Mouse (Mus musculus): ENCODE measurements around the gene Fam83f. TPM values are rescaled to one million over a fixed set of nuclear protein-coding genes. Genes with fewer than 3 reads are reported as not detected.

Gene Fam83f
- polyA plus RNA-seq (2016; fragmentation: Nextera tagmentation; extraction: Ambion mirVana), result 0.08 and 0.20 TPM in 2 replicates

- Histone ChIP-seq H3K4me1 (replicated peaks) (peaks cover 13% of the 10 kb centered on the region), H3K9ac (peak within 1 kb of the TSS; percentile 62), H3K4me3 (peak within 1 kb of the TSS; percentile 53), H3K9me3 (replicated peaks) (no peaks in the 10 kb centered on the region), H3K27ac (ENCODE audit: poor library complexity, severe bottlenecking) (no peak within 1 kb of the TSS), H3K27me3 (replicated peaks) (peaks cover 53% of the 10 kb centered on the region), H3K4me2 (peak within 1 kb of the TSS; percentile 89), H3K36me3 (no peaks in the 10 kb centered on the region)
- peak; percentile 53 for ATAC-seq (ENCODE audit: insufficient number of reproducible peaks, low FRiP score)
- WGBS, result 6% methylated on average over 85 of the region's 85 CpGs
Observed at GRCm38 (mm10) chr15:80671295-80672252, at the start of gene Fam83f. TSS of gene Fam83f (plus strand) at chr15:80671847.

GRCm38 (mm10) chr15:80623171-80623837 lies 48.3 kb upstream of the Fam83f start:
- H3K4me3 ChIP-seq, result peak overlapping the region; percentile 31
- H3K9ac ChIP-seq, result peak overlapping the region; percentile 42
- peak; percentile 91 for ATAC-seq (ENCODE audit: insufficient number of reproducible peaks, low FRiP score)
- 0 out of 2 replicates have a peak, but pooled peaks cover 7% of the 10 kb centered on the region for H3K27me3 ChIP-seq (replicated peaks)
- H3K36me3 ChIP-seq, result no peaks in the 10 kb centered on the region
- 26% methylated on average over 8 of the region's 8 CpGs for WGBS
- H3K4me2 ChIP-seq, result peak overlapping the region; percentile 41
- peak overlapping the region; percentile 82 for H3K27ac ChIP-seq (ENCODE audit: poor library complexity, severe bottlenecking)
- no peaks in the 10 kb centered on the region for H3K9me3 ChIP-seq (replicated peaks)
- H3K4me1 ChIP-seq (replicated peaks), result peaks cover 31% of the 10 kb centered on the region

- H3K36me3 ChIP-seq, result no peaks in the 10 kb centered on the region
- no peak overlapping the region for H3K27ac ChIP-seq (ENCODE audit: poor library complexity, severe bottlenecking)
- 0 out of 2 replicates have a peak, but pooled peaks cover 7% of the 10 kb centered on the region for H3K27me3 ChIP-seq (replicated peaks)
- no peak for ATAC-seq (ENCODE audit: insufficient number of reproducible peaks, low FRiP score)
- no peak overlapping the region for H3K9ac ChIP-seq
- 0 out of 2 replicates have a peak overlapping the region, but pooled peaks have one; percentile 3 for H3K4me3 ChIP-seq
- 65% methylated on average over 6 of the region's 6 CpGs for WGBS
- peak overlapping the region; percentile 46 for H3K4me2 ChIP-seq
- H3K9me3 ChIP-seq (replicated peaks), result no peaks in the 10 kb centered on the region
- H3K4me1 ChIP-seq (replicated peaks), result peaks cover 42% of the 10 kb centered on the region
Observed at GRCm38 (mm10) chr15:80626472-80626871, 45.2 kb upstream of the Fam83f start.

- Histone ChIP-seq H3K4me3 (no peak overlapping the region), H3K27me3 (replicated peaks) (peaks cover 21% of the 10 kb centered on the region; the same call in 1 of the 2 replicates), H3K4me1 (replicated peaks) (peaks cover 28% of the 10 kb centered on the region), H3K9ac (no peak overlapping the region), H3K9me3 (replicated peaks) (no peaks in the 10 kb centered on the region), H3K27ac (ENCODE audit: poor library complexity, severe bottlenecking) (no peak overlapping the region), H3K36me3 (no peaks in the 10 kb centered on the region), H3K4me2 (peak overlapping the region; percentile 3; the same call in 1 of the 2 replicates)
- no peak for ATAC-seq (ENCODE audit: insufficient number of reproducible peaks, low FRiP score)
- 61% methylated on average over 7 of the region's 7 CpGs for WGBS
Observed at GRCm38 (mm10) chr15:80630147-80630546, 41.5 kb upstream of the Fam83f start.

GRCm38 (mm10) chr15:80630711-80631110 lies 40.9 kb upstream of the Fam83f start:
- H3K4me1 ChIP-seq (replicated peaks), result peaks cover 29% of the 10 kb centered on the region
- peak overlapping the region; percentile 3; the same call in 1 of the 2 replicates for H3K4me2 ChIP-seq
- no peak overlapping the region for H3K4me3 ChIP-seq
- no peak for ATAC-seq (ENCODE audit: insufficient number of reproducible peaks, low FRiP score)
- no peak overlapping the region for H3K27ac ChIP-seq (ENCODE audit: poor library complexity, severe bottlenecking)
- WGBS, result 38% methylated on average over 14 of the region's 14 CpGs
- no peak overlapping the region for H3K9ac ChIP-seq
- H3K27me3 ChIP-seq (replicated peaks), result peaks cover 20% of the 10 kb centered on the region; the same call in 1 of the 2 replicates
- no peaks in the 10 kb centered on the region for H3K9me3 ChIP-seq (replicated peaks)
- no peaks in the 10 kb centered on the region for H3K36me3 ChIP-seq

GRCm38 (mm10) chr15:80631311-80631710 lies 40.3 kb upstream of the Fam83f start:
- no peak for ATAC-seq (ENCODE audit: insufficient number of reproducible peaks, low FRiP score)
- peaks cover 29% of the 10 kb centered on the region for H3K4me1 ChIP-seq (replicated peaks)
- WGBS, result 84% methylated on average over 2 of the region's 2 CpGs
- peaks cover 14% of the 10 kb centered on the region; the same call in 1 of the 2 replicates for H3K27me3 ChIP-seq (replicated peaks)
- H3K4me2 ChIP-seq, result no peak overlapping the region
- H3K27ac ChIP-seq (ENCODE audit: poor library complexity, severe bottlenecking), result no peak overlapping the region
- H3K9ac ChIP-seq, result no peak overlapping the region
- H3K36me3 ChIP-seq, result no peaks in the 10 kb centered on the region
- no peak overlapping the region for H3K4me3 ChIP-seq
- H3K9me3 ChIP-seq (replicated peaks), result no peaks in the 10 kb centered on the region

- Histone ChIP-seq H3K27ac (ENCODE audit: poor library complexity, severe bottlenecking) (no peak overlapping the region), H3K4me3 (no peak overlapping the region), H3K36me3 (no peaks in the 10 kb centered on the region), H3K9me3 (replicated peaks) (no peaks in the 10 kb centered on the region), H3K4me1 (replicated peaks) (peaks cover 35% of the 10 kb centered on the region), H3K9ac (no peak overlapping the region), H3K27me3 (replicated peaks) (peaks cover 14% of the 10 kb centered on the region; the same call in 1 of the 2 replicates), H3K4me2 (no peak overlapping the region)
- WGBS, result 82% methylated on average over 13 of the region's 13 CpGs
- no peak for ATAC-seq (ENCODE audit: insufficient number of reproducible peaks, low FRiP score)
Observed at GRCm38 (mm10) chr15:80632280-80632893, 39.3 kb upstream of the Fam83f start.

GRCm38 (mm10) chr15:80634391-80635193 lies 37.1 kb upstream of the Fam83f start:
- Histone ChIP-seq H3K4me3 (no peak overlapping the region), H3K27ac (ENCODE audit: poor library complexity, severe bottlenecking) (no peak overlapping the region), H3K9me3 (replicated peaks) (no peaks in the 10 kb centered on the region), H3K27me3 (replicated peaks) (peaks cover 14% of the 10 kb centered on the region; the same call in 1 of the 2 replicates), H3K9ac (no peak overlapping the region), H3K4me2 (no peak overlapping the region), H3K36me3 (no peaks in the 10 kb centered on the region), H3K4me1 (replicated peaks) (peaks cover 41% of the 10 kb centered on the region)
- WGBS, result 37% methylated on average over 11 of the region's 11 CpGs
- no peak for ATAC-seq (ENCODE audit: insufficient number of reproducible peaks, low FRiP score)

GRCm38 (mm10) chr15:80636757-80637372 lies 34.8 kb upstream of the Fam83f start:
- Histone ChIP-seq H3K4me2 (no peak overlapping the region), H3K4me3 (no peak overlapping the region), H3K9ac (no peak overlapping the region), H3K27ac (ENCODE audit: poor library complexity, severe bottlenecking) (no peak overlapping the region), H3K9me3 (replicated peaks) (no peaks in the 10 kb centered on the region), H3K4me1 (replicated peaks) (peaks cover 33% of the 10 kb centered on the region), H3K36me3 (no peaks in the 10 kb centered on the region), H3K27me3 (replicated peaks) (peaks cover 13% of the 10 kb centered on the region; the same call in 1 of the 2 replicates)
- WGBS, result 41% methylated on average over 13 of the region's 13 CpGs
- ATAC-seq (ENCODE audit: insufficient number of reproducible peaks, low FRiP score), result no peak
